Mouse (Mus musculus) heart, embryonic 16.5 days (tissue): ENCODE measurements around the gene Tmcc2. TPM values are rescaled to one million over a fixed set of nuclear protein-coding genes. Genes with fewer than 3 reads are reported as not detected.

ENCODE experiments used
- ATAC-seq: fragments of 200-750 bp; cut with Nextera tagmentation; replicated peaks from 2 replicates; pipeline ENCODE4 v1.8.0; 2017; ENCODE audit warnings: moderate number of reproducible peaks; ENCODE audit not compliant: insufficient read depth, low FRiP score; ENCODE audit errors: extremely low read depth
- H3K27ac ChIP-seq: fragments of 300-500 bp; sonication (generic); 2 replicates; pipeline ENCODE4 v1.5.1; 2014; ENCODE audit warnings: mild to moderate bottlenecking, low read length, control low read depth, moderate library complexity
- H3K27me3 ChIP-seq: fragments of 300-500 bp; sonication (generic); 2 replicates; pipeline ENCODE4 v1.6.1; 2014; ENCODE audit warnings: low read length, mixed read lengths; ENCODE audit not compliant: control insufficient read depth, insufficient read depth
- H3K36me3 ChIP-seq: fragments of 300-500 bp; sonication (generic); 2 replicates; pipeline ENCODE4 v1.6.1; 2014; ENCODE audit not compliant: control insufficient read depth, insufficient read depth
- H3K4me1 ChIP-seq: fragments of 300-500 bp; sonication (generic); 2 replicates; pipeline ENCODE4 v1.6.1; 2014; ENCODE audit warnings: low read length, mixed read lengths; ENCODE audit not compliant: control insufficient read depth, insufficient read depth
- H3K4me2 ChIP-seq: fragments of 300-500 bp; sonication (generic); 2 replicates; pipeline ENCODE4 v1.6.1; 2014; ENCODE audit warnings: low read depth, mild to moderate bottlenecking, control low read depth, low read length
- H3K4me3 ChIP-seq: fragments of 300-500 bp; sonication (generic); 2 replicates; pipeline ENCODE4 v1.5.1; 2014; ENCODE audit warnings: mild to moderate bottlenecking, control low read depth, low read length
- H3K9ac ChIP-seq: fragments of 300-500 bp; sonication (generic); 2 replicates; pipeline ENCODE4 v1.6.1; 2014; ENCODE audit warnings: low read length, control low read depth
- H3K9me3 ChIP-seq: fragments of 300-500 bp; sonication (generic); replicated peaks from 2 replicates; pipeline ENCODE4 v1.6.1; 2016; ENCODE audit warnings: low read length; ENCODE audit not compliant: control insufficient read depth
- WGBS: fragments of 180-500 bp; shearing (Covaris S2); extraction: QIAGEN DNeasy Blood & Tissue Kit; methylation state at CpG from one replicate; pipeline ENCODE4 v1.1.7; 2014; 5-methylcytosine and 5-hydroxymethylcytosine counted together
- polyA plus RNA-seq: library from polyadenylated mRNA; unstranded; fragments of >200 nt; fragmentation: Nextera tagmentation; extraction: Ambion mirVana; gene quantifications from 2 replicates; pipeline ENCODE4 v1.2.1, GENCODE M21; 2015

The Tmcc2 gene
- polyA plus RNA-seq, 1 experiment from 2014 or later = 10.6 TPM

GRCm38 (mm10) chr1:132422912-132423696 is 32.0 kb upstream of the Tmcc2 start:
- Histone ChIP-seq H3K36me3 (peaks cover 4% of the 10 kb centered on the region), H3K4me3 (no peak overlapping the region), H3K27ac (no peak overlapping the region), H3K4me2 (no peak overlapping the region), H3K27me3 (no peaks in the 10 kb centered on the region), H3K9me3 (no peaks in the 10 kb centered on the region), H3K9ac (no peak overlapping the region), H3K4me1 (peaks cover 5% of the 10 kb centered on the region)
- 92% methylated on average over 5 of the region's 5 CpGs for WGBS
- ATAC-seq = no peak

- Histone ChIP-seq H3K27ac (no peak overlapping the region), H3K27me3 (no peaks in the 10 kb centered on the region), H3K4me1 (peaks cover 12% of the 10 kb centered on the region), H3K4me3 (no peak overlapping the region), H3K4me2 (no peak overlapping the region), H3K9ac (no peak overlapping the region), H3K36me3 (peaks cover 4% of the 10 kb centered on the region), H3K9me3 (no peaks in the 10 kb centered on the region)
- 83% methylated on average over 7 of the region's 7 CpGs for WGBS
- ATAC-seq = no peak
Measured at GRCm38 (mm10) chr1:132420662-132421061, 29.6 kb upstream of the Tmcc2 start.

GRCm38 (mm10) chr1:132420206-132420605 is 29.1 kb upstream of the Tmcc2 start:
- H3K9ac ChIP-seq = no peak overlapping the region
- no peaks in the 10 kb centered on the region for H3K9me3 ChIP-seq
- H3K36me3 ChIP-seq = peaks cover 4% of the 10 kb centered on the region
- H3K4me3 ChIP-seq = no peak overlapping the region
- 81% methylated on average over 2 of the region's 2 CpGs for WGBS
- no peak overlapping the region for H3K4me2 ChIP-seq
- no peaks in the 10 kb centered on the region for H3K27me3 ChIP-seq
- no peak for ATAC-seq
- peaks cover 12% of the 10 kb centered on the region for H3K4me1 ChIP-seq
- no peak overlapping the region for H3K27ac ChIP-seq

GRCm38 (mm10) chr1:132417319-132418251 is 26.5 kb upstream of the Tmcc2 start, which contains the start of gene Dstyk:
Dstyk (plus strand) TSS chr1:132417555.
- Histone ChIP-seq H3K9ac (peak within 1 kb of the TSS; percentile 93), H3K27ac (peak within 1 kb of the TSS; percentile 95), H3K36me3 (no peaks in the 10 kb centered on the region; the same call in 1 of the 2 replicates), H3K27me3 (no peaks in the 10 kb centered on the region), H3K4me1 (peaks cover 12% of the 10 kb centered on the region), H3K9me3 (no peaks in the 10 kb centered on the region), H3K4me3 (peak within 1 kb of the TSS; percentile 77), H3K4me2 (peak within 1 kb of the TSS; percentile 74)
- peak; percentile 98 for ATAC-seq
- WGBS = under 1% methylated on average over 79 of the region's 85 CpGs

GRCm38 (mm10) chr1:132416943-132417290 is 25.8 kb upstream of the Tmcc2 start:
- Histone ChIP-seq H3K9me3 (no peaks in the 10 kb centered on the region), H3K9ac (peak overlapping the region; percentile 93), H3K4me2 (peak overlapping the region; percentile 74), H3K4me3 (peak overlapping the region; percentile 77), H3K27me3 (no peaks in the 10 kb centered on the region), H3K27ac (peak overlapping the region; percentile 95), H3K4me1 (peaks cover 12% of the 10 kb centered on the region), H3K36me3 (no peaks in the 10 kb centered on the region)
- no peak for ATAC-seq
- 13% methylated on average over 6 of the region's 6 CpGs for WGBS

GRCm38 (mm10) chr1:132416244-132416942 is 25.3 kb upstream of the Tmcc2 start:
- 54% methylated on average over 8 of the region's 8 CpGs for WGBS
- H3K27me3 ChIP-seq = no peaks in the 10 kb centered on the region
- peak overlapping the region; percentile 74 for H3K4me2 ChIP-seq
- no peak for ATAC-seq
- H3K9me3 ChIP-seq = no peaks in the 10 kb centered on the region
- H3K27ac ChIP-seq = no peak overlapping the region
- peaks cover 12% of the 10 kb centered on the region for H3K4me1 ChIP-seq
- H3K4me3 ChIP-seq = peak overlapping the region; percentile 77; the same call in 1 of the 2 replicates
- H3K9ac ChIP-seq = no peak overlapping the region
- no peaks in the 10 kb centered on the region for H3K36me3 ChIP-seq

- WGBS = 74% methylated on average over 3 of the region's 3 CpGs
- ATAC-seq = no peak
Measured at GRCm38 (mm10) chr1:132410657-132411056, 19.6 kb upstream of the Tmcc2 start.

GRCm38 (mm10) chr1:132401843-132402242 is 10.8 kb upstream of the Tmcc2 start:
- Histone ChIP-seq H3K27ac (no peak overlapping the region), H3K27me3 (0 out of 2 replicates have a peak, but pooled peaks cover 3% of the 10 kb centered on the region), H3K4me1 (no peaks in the 10 kb centered on the region), H3K4me2 (no peak overlapping the region), H3K4me3 (no peak overlapping the region), H3K9ac (no peak overlapping the region), H3K9me3 (0 out of 2 replicates have a peak, but pooled peaks cover 8% of the 10 kb centered on the region), H3K36me3 (no peaks in the 10 kb centered on the region)
- WGBS = 82% methylated on average over 1 of the region's 1 CpGs
- no peak for ATAC-seq

More at GRCm38 (mm10) chr1:132410657-132411056, 19.6 kb upstream of the Tmcc2 start:
- no peak overlapping the region for H3K4me3 ChIP-seq
- H3K27ac ChIP-seq = no peak overlapping the region
- no peaks in the 10 kb centered on the region for H3K36me3 ChIP-seq
- no peaks in the 10 kb centered on the region for H3K9me3 ChIP-seq
- H3K9ac ChIP-seq = no peak overlapping the region
- H3K27me3 ChIP-seq = no peaks in the 10 kb centered on the region
- H3K4me2 ChIP-seq = no peak overlapping the region
- no peaks in the 10 kb centered on the region for H3K4me1 ChIP-seq
